Mouse (Mus musculus): ENCODE measurements at regions not wholly inside any gene's neighbourhood (a gene's known extent, or its start where the extent isn't known, plus 50 kb on each side); places are given as distances from the start of the nearest gene placed in this dataset.

- no peak for TF ChIP-seq EP300 (IDR thresholded peaks at IDR 0.05)
- no peak for TF ChIP-seq CTCF (IDR thresholded peaks at IDR 0.05)
Observed at GRCm38 (mm10) chr8:8233616-8234015, 427.4 kb downstream of the Efnb2 start.

All from lung, postnatal 0 days (tissue).